Mouse (Mus musculus) lung, postnatal 0 days (tissue): ENCODE results near the gene Cox20. TPM values are rescaled to one million over a fixed set of nuclear protein-coding genes. Genes with fewer than 3 reads are reported as not detected.
A peak's percentile ranks its signal among the peaks of the same experiment; 100 is the strongest.

Source experiments
- ATAC-seq: fragments of 200-750 bp; cut with Nextera tagmentation; 2 replicates; pipeline ENCODE4 v1.8.0; 2017; ENCODE audit warnings: moderate library complexity
- DNase-seq: peaks from one replicate; pipeline ENCODE4 v3.0.0-alpha.2; 2016; ENCODE audit warnings: low spot score
- H3K27ac ChIP-seq: fragments of 300-500 bp; sonication (generic); 2 replicates; pipeline ENCODE4 v1.5.1; 2014; ENCODE audit warnings: antibody characterized with exemption, mild to moderate bottlenecking, low read length, mixed read lengths
- H3K27me3 ChIP-seq: fragments of 300-500 bp; sonication (generic); replicated peaks from 2 replicates; pipeline ENCODE4 v1.6.1; 2014; ENCODE audit warnings: low read length, mixed read lengths; ENCODE audit not compliant: insufficient read depth
- H3K36me3 ChIP-seq: fragments of 300-500 bp; sonication (generic); 2 replicates; pipeline ENCODE4 v1.6.1; 2014; ENCODE audit warnings: low read length, mixed read lengths; ENCODE audit not compliant: insufficient read depth
- H3K4me1 ChIP-seq: fragments of 300-500 bp; sonication (generic); 2 replicates; pipeline ENCODE4 v1.6.1; 2014; ENCODE audit warnings: antibody characterized with exemption, low read depth, low read length, mixed read lengths; ENCODE audit not compliant: insufficient read depth
- H3K4me2 ChIP-seq: fragments of 300-500 bp; sonication (generic); replicated peaks from 2 replicates; pipeline ENCODE4 v1.6.1; 2014; ENCODE audit warnings: low read depth, mild to moderate bottlenecking, low read length, moderate library complexity, mixed read lengths
- H3K4me3 ChIP-seq: fragments of 300-500 bp; sonication (generic); 2 replicates; pipeline ENCODE4 v1.5.1; 2014; ENCODE audit warnings: low read depth, low read length
- H3K9ac ChIP-seq: fragments of 300-500 bp; sonication (generic); replicated peaks from 2 replicates; pipeline ENCODE4 v1.6.1; 2014; ENCODE audit warnings: low read depth, mild to moderate bottlenecking
- H3K9me3 ChIP-seq: fragments of 300-500 bp; sonication (generic); 2 replicates; pipeline ENCODE4 v1.6.1; 2016; ENCODE audit warnings: low read length, mixed read lengths
- CTCF ChIP-seq: IDR thresholded peaks from 2 replicates; pipeline ENCODE4 v1.5.1; 2016; ENCODE audit warnings: antibody characterized with exemption, mild to moderate bottlenecking
- EP300 ChIP-seq: IDR thresholded peaks from 2 replicates; pipeline ENCODE4 v1.6.1; 2016; ENCODE audit warnings: antibody characterized with exemption, mild to moderate bottlenecking, control low read depth
- WGBS: fragments of 180-500 bp; shearing (Covaris S2); extraction: QIAGEN DNeasy Blood & Tissue Kit; methylation state at CpG from one replicate; pipeline ENCODE4 v1.1.7; 2014; 5-methylcytosine and 5-hydroxymethylcytosine counted together
- polyA plus RNA-seq: library from polyadenylated mRNA; unstranded; fragments of >200 nt; fragmentation: Nextera tagmentation; extraction: Ambion mirVana; gene quantifications from 2 replicates; pipeline ENCODE4 v1.2.1, GENCODE M21; 2015

The Cox20 gene
- polyA plus RNA-seq, 1 experiment from 2014 or later, result 87.1 TPM

DNA sequence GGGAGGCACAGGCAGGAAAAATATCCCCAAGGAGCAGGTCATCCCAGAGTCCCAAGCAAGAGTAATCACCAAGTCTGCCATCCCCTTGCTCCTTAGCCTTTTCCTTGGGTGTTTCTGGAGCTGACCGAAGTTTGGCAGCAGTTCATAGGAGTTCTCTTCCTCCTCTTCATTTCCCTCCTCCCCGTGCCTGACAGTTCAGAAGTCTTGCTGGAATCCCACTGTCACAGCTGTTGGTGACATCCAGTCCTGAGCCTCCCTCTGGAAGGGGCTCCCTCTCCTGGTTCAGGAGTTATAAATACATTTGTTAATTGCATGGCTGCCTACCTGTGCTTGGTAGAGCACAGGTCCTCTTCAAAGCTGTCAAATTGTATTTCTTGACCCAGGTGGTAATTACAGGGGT, 9.4 kb upstream of the Cox20 start:
- TF ChIP-seq EP300 (no peak), CTCF (peak; percentile 19; the same call in 1 of the 2 replicates)
- WGBS, result 24% methylated on average over 2 of the region's 2 CpGs
- Histone ChIP-seq H3K36me3 (no peaks in the 10 kb centered on the region), H3K4me1 (no peaks in the 10 kb centered on the region), H3K9me3 (no peaks in the 10 kb centered on the region), H3K27me3 (no peaks in the 10 kb centered on the region), H3K4me3 (no peak overlapping the region), H3K4me2 (no peak overlapping the region), H3K9ac (no peak overlapping the region), H3K27ac (no peak overlapping the region)
- ATAC-seq (no peak), DNase-seq (no peak)

DNA sequence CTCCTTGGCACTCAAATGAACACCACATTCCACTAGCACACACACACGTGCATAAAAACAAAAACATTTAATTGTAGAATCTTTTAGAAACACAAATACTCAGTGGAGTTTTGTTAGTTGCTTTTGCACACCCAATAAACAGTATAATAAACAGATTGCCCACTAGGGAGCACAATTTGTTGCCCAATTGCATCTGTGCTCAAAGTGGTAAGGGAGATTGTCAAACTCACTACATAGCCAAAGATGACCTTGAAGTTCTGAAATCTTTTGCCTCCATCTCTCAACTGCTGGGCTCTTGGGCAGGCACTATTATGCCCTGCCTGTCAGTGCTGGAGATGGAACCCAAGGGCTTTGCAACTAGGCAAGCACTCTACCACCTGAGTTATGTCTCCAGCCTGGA, 8.8 kb upstream of the Cox20 start:
- ATAC-seq (no peak), DNase-seq (no peak)
- TF ChIP-seq EP300 (no peak), CTCF (peak; percentile 48)

DNA sequence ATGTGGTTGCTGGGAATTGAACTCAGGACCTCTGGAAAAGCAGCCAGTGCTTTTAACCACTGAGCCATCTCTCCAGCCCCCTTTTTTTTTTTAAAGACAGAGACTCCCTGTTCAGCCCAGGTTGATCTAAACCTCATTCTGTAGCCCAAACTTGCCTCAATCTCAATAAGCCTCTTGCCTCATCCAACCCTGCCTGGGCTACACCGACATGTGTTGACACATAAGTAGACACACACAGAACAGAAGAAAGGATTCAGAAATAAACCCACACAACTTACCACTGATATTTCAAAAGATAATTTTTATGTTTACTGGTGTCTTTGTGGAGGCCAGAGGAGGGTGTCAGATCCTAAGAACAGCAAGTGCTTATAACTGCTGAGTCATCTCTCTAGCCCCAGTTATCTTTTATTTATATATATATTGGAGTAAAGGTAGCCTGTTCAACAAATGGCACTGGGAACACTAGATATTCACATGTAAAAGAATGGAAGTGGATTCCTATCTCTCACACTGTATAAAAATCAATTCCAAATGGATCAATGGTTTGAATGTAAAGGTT, 5.8 kb upstream of the Cox20 start:
- H3K4me1 ChIP-seq, result peaks cover 4% of the 10 kb centered on the region; the same call in 1 of the 2 replicates
- DNase-seq (no peak), ATAC-seq (no peak)
- H3K9me3 ChIP-seq, result no peaks in the 10 kb centered on the region
- 74% methylated on average over 1 of the region's 1 CpGs for WGBS
- no peaks in the 10 kb centered on the region for H3K27me3 ChIP-seq
- no peak overlapping the region for H3K9ac ChIP-seq
- no peak overlapping the region for H3K4me3 ChIP-seq
- H3K27ac ChIP-seq, result no peak overlapping the region
- no peak overlapping the region for H3K4me2 ChIP-seq
- H3K36me3 ChIP-seq, result no peaks in the 10 kb centered on the region
- TF ChIP-seq EP300, result no peak
- no peak for TF ChIP-seq CTCF

More for the DNA sequence above, 8.8 kb upstream of the Cox20 start:
- Histone ChIP-seq H3K4me2 (no peak overlapping the region), H3K27ac (no peak overlapping the region), H3K9me3 (no peaks in the 10 kb centered on the region), H3K27me3 (no peaks in the 10 kb centered on the region), H3K4me3 (no peak overlapping the region), H3K9ac (no peak overlapping the region), H3K4me1 (no peaks in the 10 kb centered on the region), H3K36me3 (no peaks in the 10 kb centered on the region)
- WGBS, result 65% methylated on average over 1 of the region's 1 CpGs

DNA sequence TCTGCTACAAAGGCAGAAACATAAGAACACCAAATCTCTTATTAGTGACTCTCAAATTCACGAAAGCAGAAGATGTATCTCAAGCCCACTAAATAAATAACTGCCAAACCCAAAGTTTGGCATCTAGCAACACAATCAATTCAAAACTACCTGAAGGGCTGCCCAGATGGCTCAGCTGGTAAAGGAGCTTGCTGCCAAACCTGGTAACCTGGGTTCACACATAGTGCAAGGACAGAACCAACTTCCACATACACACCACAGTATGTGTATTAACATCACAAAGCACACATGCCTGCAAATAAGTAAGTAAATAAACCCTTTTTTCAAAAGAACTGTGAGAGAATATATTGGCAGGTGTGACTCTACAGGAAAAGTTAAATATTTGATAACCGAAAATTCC, 4.7 kb upstream of the Cox20 start:
- ATAC-seq (no peak), DNase-seq (no peak)
- Histone ChIP-seq H3K4me2 (no peak overlapping the region), H3K27me3 (no peaks in the 10 kb centered on the region), H3K9me3 (no peaks in the 10 kb centered on the region), H3K9ac (no peak overlapping the region), H3K27ac (no peak overlapping the region), H3K36me3 (no peaks in the 10 kb centered on the region), H3K4me3 (no peak overlapping the region), H3K4me1 (peaks cover 4% of the 10 kb centered on the region; the same call in 1 of the 2 replicates)
- no peak for TF ChIP-seq EP300
- no peak for TF ChIP-seq CTCF
- WGBS, result 75% methylated on average over 2 of the region's 2 CpGs

DNA sequence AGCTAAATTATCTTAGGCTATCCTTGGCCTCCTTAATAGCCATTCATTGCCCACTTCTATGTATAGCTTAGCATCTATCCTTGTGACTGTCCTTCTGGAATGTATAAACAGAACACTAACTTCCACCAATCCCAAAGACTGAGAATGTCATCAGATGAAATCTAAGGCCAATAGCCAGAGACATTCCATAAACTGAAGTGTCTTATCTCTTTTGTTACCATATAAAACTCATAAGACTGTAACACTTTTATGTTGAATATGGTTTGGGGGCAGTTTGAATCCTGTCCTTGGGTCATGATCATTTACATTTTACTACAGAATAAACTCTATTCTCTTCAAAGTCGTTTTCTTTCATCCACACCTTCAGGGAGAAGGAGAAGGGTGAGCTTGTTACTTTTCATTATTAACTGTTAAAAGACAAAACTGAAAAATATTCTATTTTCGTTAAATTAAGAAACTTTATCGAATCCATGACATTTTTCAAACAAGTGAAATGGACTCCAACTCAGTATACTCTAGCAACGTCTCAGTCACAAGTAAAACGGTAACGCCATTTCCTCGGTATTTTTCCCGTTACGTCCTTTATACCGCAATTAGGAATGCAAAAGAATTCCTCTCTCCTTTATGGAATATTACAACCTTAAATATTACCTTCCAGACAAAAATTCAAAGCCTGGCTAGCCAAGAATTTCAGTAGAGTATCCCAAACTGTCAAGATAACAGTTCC, 1.5 kb upstream of the Cox20 start:
- Histone ChIP-seq H3K27ac (peak overlapping the region; percentile 99), H3K27me3 (no peaks in the 10 kb centered on the region), H3K4me3 (peak overlapping the region; percentile 50), H3K9ac (peak overlapping the region; percentile 94), H3K4me1 (peaks cover 9% of the 10 kb centered on the region; the same call in 1 of the 2 replicates), H3K9me3 (no peaks in the 10 kb centered on the region), H3K36me3 (no peaks in the 10 kb centered on the region), H3K4me2 (peak overlapping the region; percentile 69)
- DNase-seq (peak; percentile 59), ATAC-seq (no peak)
- TF ChIP-seq CTCF (no peak), EP300 (no peak)
- WGBS, result 25% methylated on average over 10 of the region's 10 CpGs

DNA sequence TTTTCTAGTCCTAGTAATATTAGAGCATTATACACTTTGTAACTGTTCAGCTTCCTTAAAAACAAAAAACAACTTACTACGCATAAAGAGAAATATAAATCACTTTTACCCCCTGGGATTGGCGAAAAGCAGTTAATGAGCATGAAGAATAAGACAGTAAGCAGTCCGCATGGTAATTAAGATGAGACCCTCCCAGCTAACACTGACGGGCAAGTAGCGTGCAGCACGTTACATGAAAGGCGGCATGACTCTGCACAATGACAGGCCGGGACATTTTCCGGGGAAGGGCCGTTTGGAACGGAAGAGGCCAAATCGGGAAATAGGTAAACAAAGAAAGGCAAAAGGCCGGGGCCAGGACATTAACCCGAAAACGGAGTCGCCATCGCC, 935 bp upstream of the Cox20 start:
- H3K36me3 ChIP-seq, result 0 out of 2 replicates have a peak, but pooled peaks cover under 1% of the 10 kb centered on the region
- peak overlapping the region; percentile 99 for H3K27ac ChIP-seq
- peak overlapping the region; percentile 69 for H3K4me2 ChIP-seq
- H3K9ac ChIP-seq, result peak overlapping the region; percentile 94
- under 1% methylated on average over 17 of the region's 17 CpGs for WGBS
- ATAC-seq (peak; percentile 71), DNase-seq (peak; percentile 95)
- peak overlapping the region; percentile 50 for H3K4me3 ChIP-seq
- TF ChIP-seq EP300 (peak; percentile 84), CTCF (no peak)
- H3K4me1 ChIP-seq, result peaks cover 9% of the 10 kb centered on the region; the same call in 1 of the 2 replicates
- H3K27me3 ChIP-seq, result no peaks in the 10 kb centered on the region
- H3K9me3 ChIP-seq, result no peaks in the 10 kb centered on the region
